In the genomic region with DNA sequence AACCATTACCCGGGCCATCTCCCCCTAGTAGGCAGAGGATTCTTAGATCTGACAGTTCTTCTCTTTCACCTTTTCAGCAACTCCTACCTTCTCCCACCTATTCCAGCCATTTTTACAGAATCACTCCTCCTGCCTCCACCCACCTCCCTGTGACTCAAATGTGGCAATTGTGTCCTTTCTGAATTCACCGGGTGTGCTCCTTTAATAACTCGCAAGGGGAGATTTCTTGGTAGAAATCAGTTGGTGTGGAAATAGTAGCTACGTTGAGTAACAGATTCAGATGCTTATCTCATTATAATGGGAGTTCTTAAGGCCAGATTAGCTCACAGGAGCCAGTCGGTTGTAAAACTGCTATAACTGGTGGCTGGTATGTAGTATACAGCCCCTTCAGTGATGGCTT, we compare ENCODE assay signal across 24 mouse cellular contexts.
DNase-seq lines count a peak whose midpoint lies in the region; ATAC-seq lines count a peak whose summit lies in the region.
"Had no signal": no experiment of that assay in that cellular context is flagged by ENCODE, and none has a peak within 500 bp of the region (broad histone marks: within the 10 kb centered on the region; RNA-seq: fewer than 3 reads in every experiment).

No protein-coding gene starts in this region.

- no peak for DNase-seq in frontal cortex, postnatal 25 days (ENCODE audit: low spot score in 2 of 2)
- peak; percentile 5 to 64 for DNase-seq in left cerebral cortex, postnatal 25 days (ENCODE audit: low spot score in 2 of 2)
- DNase-seq in left cerebral cortex, postnatal 10 days (ENCODE audit: extremely low spot score in 1 of 2, low spot score in 2 of 2) = no peak
- DNase-seq in 416B (ENCODE audit: low read depth) (peak; percentile 77), liver (no peak)
- peak; percentile 94 for DNase-seq in gonadal fat pad, adult 2 months (ENCODE audit: low read depth)
- no peak for DNase-seq in urinary bladder, adult 2 months (ENCODE audit: low spot score)
- DNase-seq: adrenal gland, adult 2 months; adrenal gland, postnatal 36 days; cerebellum, adult 2 months; cerebellum, postnatal 25 days; gastrocnemius, postnatal 25 days; heart, adult 2 months; heart, postnatal 10 days; kidney, adult 2 months; kidney, postnatal 10 days; lung, embryonic 14.5 days; spleen, adult 18-20 months; thymus, adult 18-20 months; thymus, postnatal 25 days had no signal

- intact Hi-C loops in left cerebral cortex, postnatal 25 days (cut with DNase I) = no loop called here
- intact Hi-C loops in left cerebral cortex, postnatal 10 days (cut with DNase I) = no loop called here

- peak; percentile 20; the same call in 1 of the 2 replicates for ATAC-seq in frontal cortex, adult (ENCODE audit: low TSS enrichment)
- ATAC-seq: activated CD4-positive, CD25-positive, alpha-beta regulatory T cell, adult 4 months; forebrain, embryonic 13.5 days; midbrain, embryonic 16.5 days had no signal

Comparison
In these comparisons a context has a peak if more than half of its experiments do, and no peak if none do; other contexts are left out.
1. DNase-seq: peak in left cerebral cortex, postnatal 25 days (2 of 2), 416B (single experiment) and gonadal fat pad, adult 2 months (single experiment); none in frontal cortex, postnatal 25 days (0 of 2), left cerebral cortex, postnatal 10 days (0 of 2), liver (single experiment) and urinary bladder, adult 2 months (single experiment).